Mouse (Mus musculus) cerebellum, adult 2 months (tissue): ENCODE results near the gene Hoxd1.

Experiments
- CTCF ChIP-seq: fragments of 200-500 bp; IDR thresholded peaks from 2 replicates; pipeline ENCODE4 v1.5.1; 2011; ENCODE audit warnings: low read depth, mild to moderate bottlenecking, control low read depth, low read length, moderate library complexity, borderline replicate concordance; ENCODE audit not compliant: insufficient read depth
- POLR2A ChIP-seq: fragments of 200-500 bp; IDR thresholded peaks from 2 replicates; pipeline ENCODE4 v1.6.1; 2011; ENCODE audit warnings: low read length, control low read depth, borderline replicate concordance; ENCODE audit not compliant: insufficient read depth

DNA sequence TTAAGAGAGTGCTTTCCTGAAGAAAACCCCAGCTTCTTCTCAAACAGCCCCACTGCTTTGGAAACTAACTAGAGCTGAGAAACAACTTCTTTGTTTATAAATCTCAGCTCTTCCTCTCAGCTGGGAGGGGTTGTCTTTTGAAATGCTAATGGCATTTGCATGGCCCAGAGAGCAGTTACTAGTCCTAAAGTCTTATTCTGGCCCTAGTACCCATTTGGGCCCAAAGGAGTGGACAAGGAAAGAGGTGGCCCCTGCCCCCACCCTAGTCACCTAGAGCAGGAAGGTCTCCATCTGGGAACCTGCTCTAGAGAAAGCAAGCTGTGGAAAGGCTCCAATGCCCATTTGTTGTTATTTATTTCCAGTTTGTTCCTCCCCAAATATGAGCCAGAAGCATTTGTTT, 31.7 kb upstream of the Hoxd1 start:
- TF ChIP-seq POLR2A (no peak), CTCF (no peak)
